Mouse (Mus musculus): Measurements from ENCODE around the gene Miip. TPM values are rescaled to one million over a fixed set of nuclear protein-coding genes. Genes with fewer than 3 reads are reported as not detected.
"Not testable (repeated sequence)": the region's sequence is repeated elsewhere in the genome, so short reads cannot be mapped to it uniquely, and the experiment has no call there.

The Miip gene
- polyA plus RNA-seq, 1 experiment from 2014 or later, result 88.4 TPM

DNA sequence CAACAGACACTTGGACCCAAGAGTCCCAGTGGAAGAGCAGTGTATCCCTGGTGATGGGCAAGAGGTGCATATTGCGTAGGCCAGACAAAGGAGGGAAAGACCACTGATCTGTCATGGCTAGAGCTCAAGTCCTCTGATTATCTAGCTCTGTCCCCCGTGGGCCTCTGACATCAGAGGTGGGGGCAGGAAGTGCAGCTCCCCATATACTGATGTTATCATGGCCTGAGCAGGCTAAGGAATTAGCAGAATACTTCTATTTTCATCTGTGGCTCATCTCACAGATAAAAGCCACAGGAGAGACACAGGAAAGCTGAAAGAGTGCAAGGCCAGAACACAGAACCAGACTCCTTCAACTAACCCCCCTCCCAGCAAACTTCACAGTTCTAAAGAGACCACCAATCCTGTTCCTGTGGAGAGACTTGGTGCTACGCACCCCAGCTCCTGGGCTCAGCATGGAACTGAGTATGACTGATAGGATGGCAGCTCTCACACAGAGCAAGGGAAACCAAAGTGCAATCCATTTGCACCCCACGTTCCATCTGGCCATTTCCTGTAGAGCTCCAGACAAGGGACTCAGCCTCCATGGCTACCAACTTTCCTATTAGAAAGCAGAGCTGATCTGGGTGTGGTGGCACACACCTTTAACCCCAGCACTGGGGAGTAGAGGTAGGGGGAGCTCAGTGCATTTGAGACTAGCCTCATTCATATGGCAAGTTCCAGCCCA is 7.4 kb upstream of the Miip start:
- no peak for DNase-seq (ENCODE audit: low spot score)

- no peak for DNase-seq (ENCODE audit: low spot score)
Measured at GRCm38 (mm10) chr4:147869238-147869637, 622 bp upstream of the Miip start.

- DNase-seq (ENCODE audit: low spot score), result no peak
Measured at GRCm38 (mm10) chr4:147867563-147868449, 810 bp downstream of the Miip start.

DNA sequence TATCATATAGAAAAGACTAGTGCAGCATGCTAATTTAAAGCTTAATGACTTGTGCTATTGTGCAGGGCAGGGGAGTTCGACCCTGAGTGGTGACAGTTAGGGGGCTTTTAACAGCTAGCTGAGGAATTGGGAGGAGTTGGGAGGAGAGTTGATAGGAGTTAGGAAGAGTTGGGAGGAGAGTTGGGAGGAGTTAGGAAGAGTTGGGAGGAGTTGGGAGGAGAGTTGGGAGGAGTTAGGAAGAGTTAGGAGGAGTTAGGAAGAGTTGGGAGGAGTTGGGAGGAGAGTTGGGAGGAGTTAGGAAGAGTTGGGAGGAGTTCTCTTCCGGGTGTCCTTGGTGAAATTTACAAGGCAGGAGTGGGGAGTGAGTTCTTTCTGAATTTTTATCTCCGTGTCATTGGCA is 1.8 kb downstream of the Miip start:
- not testable (repeated sequence) for DNase-seq (ENCODE audit: low spot score)

DNA sequence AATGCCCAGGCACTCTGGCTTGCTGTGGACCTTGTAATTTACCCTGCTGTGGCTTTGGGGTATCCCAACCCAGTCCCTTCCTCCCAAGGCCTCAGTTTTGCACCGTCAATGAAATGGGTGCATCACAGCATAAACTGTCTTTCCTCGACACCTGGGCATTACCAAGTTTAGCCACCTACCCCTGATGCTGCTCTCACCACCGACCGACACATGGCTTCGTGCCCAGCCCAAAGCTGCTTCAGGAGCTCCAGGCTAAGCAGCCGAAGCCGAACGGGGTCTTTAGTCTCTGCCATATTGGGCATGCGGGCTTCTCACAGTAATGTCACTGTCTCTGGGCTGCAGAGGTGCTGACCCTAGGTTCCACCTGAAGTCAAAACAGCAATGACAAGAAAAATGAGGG is 2.6 kb downstream of the Miip start:
- no peak for DNase-seq (ENCODE audit: low spot score)

DNA sequence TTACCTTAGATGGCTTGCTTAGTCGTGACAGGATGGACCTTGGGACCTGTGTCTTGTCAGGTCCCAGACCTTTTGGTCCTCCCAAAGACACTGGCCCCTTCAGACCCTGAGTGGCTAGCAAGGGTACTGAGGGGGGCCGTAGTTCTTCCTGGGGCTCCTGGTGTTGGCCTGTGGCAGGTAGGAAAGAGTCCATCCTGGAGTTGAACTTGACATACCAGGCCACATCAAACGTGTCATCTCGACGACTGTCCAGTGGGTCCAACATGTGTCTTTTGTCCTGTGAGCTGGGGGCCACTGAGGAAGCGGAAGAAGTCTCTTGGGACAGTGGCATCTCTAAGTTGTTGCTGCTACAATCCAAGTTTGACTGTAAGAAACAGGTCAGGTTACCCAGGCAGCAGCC is 3.0 kb downstream of the Miip start:
- no peak for DNase-seq (ENCODE audit: low spot score)

DNA sequence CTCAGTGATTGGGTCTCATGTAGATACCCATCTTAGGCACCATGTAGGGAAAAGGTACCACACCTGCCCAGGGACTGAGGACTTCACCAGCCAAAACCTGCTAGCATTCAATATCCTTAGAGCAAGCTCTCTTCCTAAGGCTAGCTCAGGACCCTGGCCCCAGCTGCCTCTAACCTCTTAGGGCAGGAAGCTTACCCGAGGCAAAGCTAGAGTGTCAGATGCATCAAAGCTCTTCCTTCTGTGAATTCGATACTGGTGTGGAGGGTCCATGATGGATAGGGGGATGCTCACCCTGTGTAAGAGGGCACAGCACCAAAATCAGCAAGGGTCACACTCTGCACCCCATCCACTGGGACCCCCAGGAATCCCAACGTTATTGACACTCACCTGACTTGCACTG is 6.6 kb downstream of the Miip start:
- DNase-seq (ENCODE audit: low spot score), result no peak

- no peak for DNase-seq (ENCODE audit: low spot score)
Measured at GRCm38 (mm10) chr4:147850776-147851175, 17.8 kb downstream of the Miip start.

DNA sequence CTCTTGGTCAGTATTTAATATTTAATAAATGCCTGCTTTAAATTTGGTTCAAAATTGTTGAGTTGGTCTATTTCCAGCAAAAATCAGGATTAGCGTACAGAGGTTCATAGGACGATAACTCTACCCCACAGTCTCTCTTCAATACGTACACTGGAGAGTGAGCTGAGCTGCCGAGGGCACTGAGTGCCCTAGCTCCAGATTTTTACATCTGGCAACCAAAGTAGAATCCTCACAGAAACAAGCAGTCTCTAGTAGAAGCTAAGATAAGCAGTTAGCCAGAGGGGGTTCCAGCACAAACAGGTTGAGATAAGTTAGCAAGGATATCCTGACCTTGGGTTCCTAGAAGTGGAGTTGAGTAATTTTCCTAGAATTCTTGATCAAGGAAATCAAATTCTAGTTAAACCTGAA is 20.0 kb downstream of the Miip start:
- no peak for DNase-seq (ENCODE audit: low spot score)

DNA sequence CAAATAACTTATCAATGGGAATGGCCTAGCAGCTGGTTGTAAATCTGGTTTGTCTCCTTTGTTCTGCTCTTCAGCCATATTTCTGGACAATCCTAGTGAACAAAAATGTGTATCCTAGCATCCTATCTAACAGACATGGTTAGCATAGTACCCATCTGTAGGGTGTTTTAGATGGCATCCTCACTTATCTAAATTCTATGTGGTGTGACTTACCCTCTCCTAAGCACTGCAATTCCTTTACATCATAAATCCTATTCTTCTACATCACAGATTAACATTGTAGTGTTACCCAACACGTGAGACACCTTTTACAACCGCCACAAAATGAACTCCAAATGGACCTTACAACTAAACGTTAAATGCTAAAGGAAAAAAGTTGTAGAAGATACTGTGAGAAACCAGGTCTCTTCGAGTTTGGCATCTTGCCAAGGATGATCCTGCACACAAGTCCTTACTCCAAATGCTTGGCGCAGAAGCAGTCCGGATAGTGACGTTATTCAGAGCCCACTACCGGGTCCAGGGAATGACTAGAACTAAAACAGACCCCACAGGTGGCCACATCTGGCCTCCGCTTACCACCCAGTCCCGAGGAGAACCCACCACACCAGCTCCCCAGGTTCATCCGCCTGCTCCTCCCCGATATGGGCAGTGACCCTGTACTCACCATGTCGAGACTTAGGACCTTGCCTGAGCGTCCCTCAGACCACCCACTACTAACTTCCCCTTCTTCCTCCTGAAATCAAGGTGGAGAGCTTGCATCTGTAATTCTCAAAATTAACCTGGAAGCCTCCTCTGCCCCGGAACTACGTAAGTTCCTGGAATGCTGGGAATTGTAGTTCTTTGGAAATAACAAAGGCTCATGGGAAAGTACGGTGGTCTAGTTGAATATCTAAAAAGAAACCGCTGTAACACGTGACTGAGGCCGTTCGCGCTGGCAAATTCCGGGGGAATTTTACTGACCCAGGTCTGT is 20.7 kb downstream of the Miip start, which contains the start of gene Zfp933:
Gene Zfp933 (minus strand): TSS at position 753 of the 970 bp plus-strand sequence.
- DNase-seq (ENCODE audit: low spot score), result peak; percentile 89

GRCm38 (mm10) chr4:147842871-147843270 is 25.7 kb downstream of the Miip start:
- no peak for DNase-seq (ENCODE audit: low spot score)

GRCm38 (mm10) chr4:147839282-147839681 is 29.3 kb downstream of the Miip start:
- not testable (repeated sequence) for DNase-seq (ENCODE audit: low spot score)

DNA sequence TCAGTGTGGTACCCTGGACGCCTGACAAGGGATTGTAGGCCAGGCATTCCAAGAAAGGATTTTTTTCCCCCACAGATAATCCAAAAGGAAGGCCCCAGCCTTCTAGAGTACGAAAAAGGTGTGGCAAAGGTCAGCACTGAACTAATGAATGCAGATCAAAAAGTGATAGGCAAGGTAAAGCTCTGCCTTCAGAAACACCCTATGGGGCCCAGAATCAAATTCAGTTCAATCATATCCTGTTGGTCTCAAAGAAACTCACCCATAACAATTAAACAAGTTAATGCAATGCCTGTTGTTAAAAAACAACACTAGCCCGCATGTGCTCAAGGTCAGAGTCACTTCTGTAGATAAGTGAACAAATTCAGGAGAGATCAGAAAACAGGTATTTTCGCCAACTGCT is 44.2 kb downstream of the Miip start:
- no peak for DNase-seq (ENCODE audit: low spot score)

DNA sequence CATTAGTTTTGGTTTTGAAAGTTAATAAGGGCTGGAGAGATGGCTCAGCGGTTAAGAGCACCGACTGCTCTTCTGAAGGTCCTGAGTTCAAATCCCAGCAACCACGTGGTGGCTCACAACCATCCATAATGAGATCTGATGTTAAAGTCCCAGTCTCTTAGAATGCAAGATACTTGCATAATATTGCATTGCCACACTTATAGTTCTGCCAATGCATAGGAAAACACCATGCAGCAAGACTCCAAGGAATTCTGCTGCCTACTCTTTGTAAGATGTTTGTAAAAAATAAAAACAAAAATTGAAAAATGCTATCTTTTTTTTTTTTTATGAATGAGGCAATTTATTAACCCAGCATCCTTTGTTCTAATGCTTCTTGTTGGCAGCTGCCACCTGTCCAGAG is 47.2 kb downstream of the Miip start:
- not testable (repeated sequence) for DNase-seq (ENCODE audit: low spot score)

DNA sequence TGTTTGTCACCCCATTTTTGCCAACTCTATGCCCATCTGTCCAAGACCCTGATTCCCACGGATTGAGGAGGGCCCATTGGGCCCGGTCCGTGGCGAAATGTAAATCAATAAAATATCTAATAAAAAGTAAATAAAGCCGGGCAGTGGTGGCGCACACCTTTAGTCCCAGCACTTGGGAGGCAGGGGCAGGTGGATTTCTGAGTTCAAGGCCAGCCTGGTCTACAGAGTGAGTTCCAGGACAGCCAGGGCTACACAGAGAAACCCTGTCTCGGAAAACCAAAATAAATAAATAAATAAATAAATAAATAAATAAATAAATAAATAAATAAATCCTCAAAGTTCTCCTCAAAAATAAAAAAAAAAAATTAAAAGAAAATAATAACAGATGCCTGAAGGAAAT is 49.0 kb downstream of the Miip start:
- DNase-seq (ENCODE audit: low spot score), result not testable (repeated sequence)

DNA sequence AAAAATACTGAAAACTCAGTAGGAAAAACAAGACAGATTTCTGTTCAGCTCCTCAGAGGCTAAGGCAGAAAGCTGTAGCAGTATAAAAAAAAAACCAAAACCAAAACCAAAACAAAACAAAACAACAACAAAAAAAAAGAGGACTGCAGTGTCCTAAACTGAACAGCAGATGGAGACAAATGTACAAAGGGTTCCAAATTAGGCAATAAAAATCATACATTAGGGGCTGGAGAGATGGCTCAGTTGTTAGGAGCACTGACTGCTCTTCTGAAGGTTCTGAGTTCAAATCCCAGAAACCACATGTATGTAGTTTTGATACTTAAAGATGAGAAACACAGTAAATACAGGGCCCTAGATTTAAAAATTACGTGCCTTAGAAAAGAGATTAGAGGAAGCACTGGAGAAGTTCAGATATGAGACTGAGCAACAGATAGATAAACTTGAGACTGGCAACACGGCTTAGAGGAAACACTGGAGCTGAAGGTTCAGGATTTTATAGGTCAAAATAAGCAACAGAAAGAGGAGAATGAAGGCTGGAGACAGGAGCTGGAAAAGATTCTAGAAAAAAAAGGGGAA is 53.9 kb downstream of the Miip start:
- peak; percentile 56 for DNase-seq (ENCODE audit: low spot score)

GRCm38 (mm10) chr4:147813249-147813765 is 55.3 kb downstream of the Miip start:
- peak; percentile 86 for DNase-seq (ENCODE audit: low spot score)
